Mouse (Mus musculus): ENCODE results near the gene Rad51b. TPM values are rescaled to one million over a fixed set of nuclear protein-coding genes. Genes with fewer than 3 reads are reported as not detected.

Rad51b gene
- polyA plus RNA-seq, 1 experiment from 2014 or later, result 10.0 TPM

DNA sequence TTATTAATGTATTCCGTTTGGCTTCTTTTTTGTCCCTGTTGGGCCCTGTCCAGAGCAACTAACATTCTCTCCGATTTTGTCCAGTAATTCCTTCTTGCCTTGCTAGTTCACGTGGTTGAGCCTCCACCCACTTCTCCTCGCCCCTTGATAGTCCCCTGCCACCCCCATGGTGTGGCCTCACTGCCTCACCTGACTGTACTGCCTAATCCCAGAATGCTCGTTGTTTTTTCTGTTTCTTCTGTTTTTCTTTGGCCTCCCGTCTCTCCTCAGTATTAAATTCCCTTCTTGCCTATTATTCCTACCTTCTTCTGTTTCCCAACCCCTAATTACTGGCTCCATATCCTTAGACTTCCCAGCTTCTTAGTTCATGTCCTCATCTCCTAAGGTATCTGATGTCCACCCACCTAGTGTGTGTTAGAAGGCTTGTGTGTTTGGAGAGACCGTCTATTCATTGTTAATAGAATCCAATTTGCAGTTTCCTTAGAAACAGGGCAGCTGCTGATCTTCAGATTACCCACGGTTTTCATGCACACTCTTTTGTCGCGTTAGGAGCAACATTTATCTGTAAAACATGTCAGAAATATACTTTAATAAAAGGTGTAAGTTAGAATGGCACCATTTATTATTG lies 233.3 kb downstream of the Rad51b start:
- ATAC-seq (replicated peaks; ENCODE audit: low FRiP score, low TSS enrichment, low read depth), result no peak
- no peaks in the 10 kb centered on the region for H3K36me3 ChIP-seq (ENCODE audit: control insufficient read depth, insufficient read depth, low read length)
- no peak for DNase-seq (ENCODE audit: low spot score)
- no peak overlapping the region; the same call in 1 of the 2 replicates for H3K27ac ChIP-seq (ENCODE audit: low read depth)
- 72% methylated on average over 10 of the region's 10 CpGs for WGBS
- no peak overlapping the region for H3K4me3 ChIP-seq (ENCODE audit: low read depth, low read length)
- peaks cover 26% of the 10 kb centered on the region for H3K4me1 ChIP-seq (replicated peaks; ENCODE audit: control insufficient read depth, insufficient read depth, low read length)
- H3K27me3 ChIP-seq (replicated peaks; ENCODE audit: control insufficient read depth, insufficient read depth, low read length), result no peaks in the 10 kb centered on the region
- H3K4me2 ChIP-seq (ENCODE audit: low read length), result no peak overlapping the region
- H3K9ac ChIP-seq (ENCODE audit: low read length), result no peak overlapping the region
- H3K9me3 ChIP-seq (ENCODE audit: control insufficient read depth, low read length), result no peaks in the 10 kb centered on the region

DNA sequence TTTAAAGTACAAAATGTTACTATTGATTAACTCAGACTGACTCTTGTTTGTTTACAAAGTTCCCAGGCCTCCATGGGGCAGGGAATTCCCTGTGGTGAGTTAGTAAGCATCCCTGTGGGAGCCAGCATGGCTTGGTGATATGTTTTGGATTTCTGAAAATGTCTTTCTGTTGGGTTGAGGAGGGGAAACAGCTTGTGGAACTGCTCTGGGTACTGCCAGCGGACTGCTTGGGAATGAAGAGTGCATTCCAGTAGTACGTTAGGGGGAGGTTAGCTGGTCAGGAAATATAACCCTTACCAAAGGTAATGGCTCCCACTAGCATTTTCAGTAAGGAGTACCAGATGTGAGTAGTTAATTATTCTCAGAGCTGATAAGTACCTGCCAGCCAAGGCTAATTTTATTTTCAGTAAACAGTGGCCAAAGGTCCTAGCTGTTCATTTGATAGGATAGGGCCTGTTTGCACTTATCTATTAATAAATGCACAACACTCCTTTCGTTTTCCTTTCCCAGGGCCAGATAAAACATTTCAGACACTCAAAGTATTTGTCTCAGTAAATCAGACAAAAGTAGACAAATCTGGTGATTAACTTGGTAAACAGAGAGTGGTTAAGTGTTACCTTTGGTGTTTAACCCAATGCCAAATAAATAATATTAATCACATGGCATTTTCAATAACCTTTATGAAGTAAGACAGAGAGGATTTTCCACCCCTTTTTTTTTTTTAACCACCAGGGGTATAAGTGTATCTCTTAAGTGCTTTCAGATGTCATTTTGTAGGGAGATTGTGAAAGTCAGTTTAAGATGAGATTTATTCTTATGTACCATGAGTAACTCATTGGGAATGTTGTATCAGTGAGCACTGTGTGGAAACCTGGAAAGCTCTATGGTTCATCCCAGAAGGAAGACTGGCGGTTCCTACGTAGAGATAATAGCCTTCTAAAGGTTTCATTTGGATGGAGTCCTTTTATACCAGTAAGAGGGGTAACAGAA lies 235.0 kb downstream of the Rad51b start:
- Histone ChIP-seq H3K9me3 (ENCODE audit: control insufficient read depth, low read length) (no peaks in the 10 kb centered on the region), H3K4me3 (ENCODE audit: low read depth, low read length) (no peak overlapping the region), H3K27ac (ENCODE audit: low read depth) (peak overlapping the region; percentile 65; the same call in 1 of the 2 replicates), H3K9ac (ENCODE audit: low read length) (no peak overlapping the region), H3K4me1 (replicated peaks; ENCODE audit: control insufficient read depth, insufficient read depth, low read length) (peaks cover 33% of the 10 kb centered on the region), H3K27me3 (replicated peaks; ENCODE audit: control insufficient read depth, insufficient read depth, low read length) (no peaks in the 10 kb centered on the region), H3K4me2 (ENCODE audit: low read length) (no peak overlapping the region), H3K36me3 (ENCODE audit: control insufficient read depth, insufficient read depth, low read length) (no peaks in the 10 kb centered on the region)
- DNase-seq (ENCODE audit: low spot score) (no peak), ATAC-seq (replicated peaks; ENCODE audit: low FRiP score, low TSS enrichment, low read depth) (no peak)
- 47% methylated on average over 5 of the region's 5 CpGs for WGBS

- H3K9ac ChIP-seq (ENCODE audit: low read length), result no peak overlapping the region
- peak overlapping the region; percentile 64; the same call in 1 of the 2 replicates for H3K27ac ChIP-seq (ENCODE audit: low read depth)
- H3K4me1 ChIP-seq (replicated peaks; ENCODE audit: control insufficient read depth, insufficient read depth, low read length), result peaks cover 33% of the 10 kb centered on the region
- H3K36me3 ChIP-seq (ENCODE audit: control insufficient read depth, insufficient read depth, low read length), result no peaks in the 10 kb centered on the region
- no peak overlapping the region for H3K4me3 ChIP-seq (ENCODE audit: low read depth, low read length)
- H3K27me3 ChIP-seq (replicated peaks; ENCODE audit: control insufficient read depth, insufficient read depth, low read length), result no peaks in the 10 kb centered on the region
- H3K9me3 ChIP-seq (ENCODE audit: control insufficient read depth, low read length), result no peaks in the 10 kb centered on the region
- ATAC-seq (replicated peaks; ENCODE audit: low FRiP score, low TSS enrichment, low read depth), result no peak
- no peak for DNase-seq (ENCODE audit: low spot score)
- 38% methylated on average over 1 of the region's 1 CpGs for WGBS
- H3K4me2 ChIP-seq (ENCODE audit: low read length), result no peak overlapping the region
These were observed 237.7 kb downstream of the Rad51b start for GRCm38 (mm10) chr12:79534778-79535177.

GRCm38 (mm10) chr12:79535532-79536437 lies 238.7 kb downstream of the Rad51b start:
- ATAC-seq (replicated peaks; ENCODE audit: low FRiP score, low TSS enrichment, low read depth) (peak; percentile 76), DNase-seq (ENCODE audit: low spot score) (peak; percentile 49)
- H3K9ac ChIP-seq (ENCODE audit: low read length), result no peak overlapping the region
- H3K27ac ChIP-seq (ENCODE audit: low read depth), result peak overlapping the region; percentile 64
- no peaks in the 10 kb centered on the region for H3K9me3 ChIP-seq (ENCODE audit: control insufficient read depth, low read length)
- H3K4me3 ChIP-seq (ENCODE audit: low read depth, low read length), result no peak overlapping the region
- H3K36me3 ChIP-seq (ENCODE audit: control insufficient read depth, insufficient read depth, low read length), result no peaks in the 10 kb centered on the region
- 24% methylated on average over 9 of the region's 9 CpGs for WGBS
- no peaks in the 10 kb centered on the region for H3K27me3 ChIP-seq (replicated peaks; ENCODE audit: control insufficient read depth, insufficient read depth, low read length)
- no peak overlapping the region for H3K4me2 ChIP-seq (ENCODE audit: low read length)
- peaks cover 38% of the 10 kb centered on the region for H3K4me1 ChIP-seq (replicated peaks; ENCODE audit: control insufficient read depth, insufficient read depth, low read length)

DNA sequence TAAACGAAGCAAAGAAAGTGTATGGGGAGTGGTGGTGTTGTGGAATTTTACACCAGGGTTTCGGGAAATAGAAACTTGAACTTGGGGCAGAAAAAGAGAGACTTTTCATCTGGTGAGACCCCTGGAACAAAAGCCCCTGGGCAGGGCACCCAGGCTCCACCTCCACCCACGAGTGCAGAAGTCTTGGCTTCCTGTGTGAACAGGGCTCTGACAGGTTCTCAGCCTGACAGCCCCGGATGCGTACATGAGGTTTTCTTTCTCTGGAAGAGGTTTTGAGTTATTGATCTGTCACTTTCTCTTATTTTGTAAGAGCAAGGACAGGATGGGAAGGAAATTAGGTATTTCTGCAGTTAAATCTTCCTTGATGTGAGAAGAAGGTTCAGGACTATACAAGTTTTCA lies 243.1 kb downstream of the Rad51b start:
- Histone ChIP-seq H3K4me1 (replicated peaks; ENCODE audit: control insufficient read depth, insufficient read depth, low read length) (peaks cover 19% of the 10 kb centered on the region), H3K4me3 (ENCODE audit: low read depth, low read length) (no peak overlapping the region), H3K4me2 (ENCODE audit: low read length) (no peak overlapping the region), H3K9me3 (ENCODE audit: control insufficient read depth, low read length) (no peaks in the 10 kb centered on the region), H3K27ac (ENCODE audit: low read depth) (no peak overlapping the region), H3K9ac (ENCODE audit: low read length) (no peak overlapping the region), H3K36me3 (ENCODE audit: control insufficient read depth, insufficient read depth, low read length) (no peaks in the 10 kb centered on the region), H3K27me3 (replicated peaks; ENCODE audit: control insufficient read depth, insufficient read depth, low read length) (no peaks in the 10 kb centered on the region)
- no peak for ATAC-seq (replicated peaks; ENCODE audit: low FRiP score, low TSS enrichment, low read depth)
- peak; percentile 41 for DNase-seq (ENCODE audit: low spot score)
- 36% methylated on average over 5 of the region's 5 CpGs for WGBS

DNA sequence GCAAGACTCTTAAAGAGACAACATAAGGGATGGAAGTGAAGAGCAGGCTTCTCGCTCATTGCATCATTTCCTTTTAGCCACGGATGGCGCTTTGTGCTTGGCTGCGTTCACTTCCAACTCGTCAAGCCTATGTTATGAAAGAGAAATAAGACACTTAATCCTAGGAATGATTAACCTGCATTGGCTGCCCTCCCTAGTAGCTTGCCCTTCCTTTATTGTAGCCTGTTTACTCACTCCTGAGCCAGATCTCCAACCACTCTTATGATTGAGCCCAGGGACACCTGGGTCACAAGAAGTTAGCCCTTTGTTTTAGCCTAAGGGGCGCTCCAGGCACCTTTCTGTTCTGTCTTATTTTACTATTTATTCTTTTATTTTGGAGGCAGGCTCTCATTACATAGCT lies 244.5 kb downstream of the Rad51b start:
- H3K4me1 ChIP-seq (replicated peaks; ENCODE audit: control insufficient read depth, insufficient read depth, low read length), result peaks cover 9% of the 10 kb centered on the region; the same call in 1 of the 2 replicates
- H3K4me3 ChIP-seq (ENCODE audit: low read depth, low read length), result no peak overlapping the region
- DNase-seq (ENCODE audit: low spot score), result peak; percentile 54
- H3K27me3 ChIP-seq (replicated peaks; ENCODE audit: control insufficient read depth, insufficient read depth, low read length), result no peaks in the 10 kb centered on the region
- H3K27ac ChIP-seq (ENCODE audit: low read depth), result 0 out of 2 replicates have a peak overlapping the region, but pooled peaks have one; percentile 38
- H3K36me3 ChIP-seq (ENCODE audit: control insufficient read depth, insufficient read depth, low read length), result no peaks in the 10 kb centered on the region
- no peak; the same call in 1 of the 2 replicates for ATAC-seq (replicated peaks; ENCODE audit: low FRiP score, low TSS enrichment, low read depth)
- 72% methylated on average over 6 of the region's 6 CpGs for WGBS
- H3K9me3 ChIP-seq (ENCODE audit: control insufficient read depth, low read length), result no peaks in the 10 kb centered on the region
- no peak overlapping the region for H3K9ac ChIP-seq (ENCODE audit: low read length)
- no peak overlapping the region for H3K4me2 ChIP-seq (ENCODE audit: low read length)

DNA sequence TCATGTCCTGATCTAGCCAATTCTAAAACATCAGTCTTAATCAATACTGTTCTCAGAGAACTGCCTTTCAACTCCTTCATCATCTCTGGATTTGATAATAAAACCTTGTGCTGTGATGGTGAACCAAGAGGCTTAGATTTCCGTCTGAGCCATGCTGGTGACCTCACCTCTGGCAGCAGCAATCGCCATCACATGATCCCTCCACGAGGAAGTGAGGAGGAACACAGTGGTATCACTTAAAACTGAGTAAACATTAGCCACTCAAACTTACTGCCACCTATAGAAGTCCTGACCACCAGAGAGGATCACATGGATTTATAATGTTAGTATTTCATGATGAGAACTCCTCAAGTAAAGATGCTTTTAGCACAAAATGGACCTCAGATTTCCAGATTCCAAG lies 248.0 kb downstream of the Rad51b start:
- Histone ChIP-seq H3K27me3 (replicated peaks; ENCODE audit: control insufficient read depth, insufficient read depth, low read length) (no peaks in the 10 kb centered on the region), H3K9me3 (ENCODE audit: control insufficient read depth, low read length) (no peaks in the 10 kb centered on the region), H3K4me3 (ENCODE audit: low read depth, low read length) (no peak overlapping the region), H3K4me2 (ENCODE audit: low read length) (no peak overlapping the region), H3K9ac (ENCODE audit: low read length) (no peak overlapping the region), H3K27ac (ENCODE audit: low read depth) (no peak overlapping the region), H3K4me1 (replicated peaks; ENCODE audit: control insufficient read depth, insufficient read depth, low read length) (peaks cover 14% of the 10 kb centered on the region; the same call in 1 of the 2 replicates), H3K36me3 (ENCODE audit: control insufficient read depth, insufficient read depth, low read length) (no peaks in the 10 kb centered on the region)
- DNase-seq (ENCODE audit: low spot score) (peak; percentile 39), ATAC-seq (replicated peaks; ENCODE audit: low FRiP score, low TSS enrichment, low read depth) (no peak)
- 40% methylated on average over 3 of the region's 3 CpGs for WGBS

GRCm38 (mm10) chr12:79547556-79547955 lies 250.5 kb downstream of the Rad51b start:
- no peak overlapping the region for H3K4me2 ChIP-seq (ENCODE audit: low read length)
- H3K27ac ChIP-seq (ENCODE audit: low read depth), result no peak overlapping the region
- peaks cover 8% of the 10 kb centered on the region; the same call in 1 of the 2 replicates for H3K4me1 ChIP-seq (replicated peaks; ENCODE audit: control insufficient read depth, insufficient read depth, low read length)
- H3K9me3 ChIP-seq (ENCODE audit: control insufficient read depth, low read length), result no peaks in the 10 kb centered on the region
- H3K9ac ChIP-seq (ENCODE audit: low read length), result no peak overlapping the region
- H3K27me3 ChIP-seq (replicated peaks; ENCODE audit: control insufficient read depth, insufficient read depth, low read length), result no peaks in the 10 kb centered on the region
- no peaks in the 10 kb centered on the region for H3K36me3 ChIP-seq (ENCODE audit: control insufficient read depth, insufficient read depth, low read length)
- ATAC-seq (replicated peaks; ENCODE audit: low FRiP score, low TSS enrichment, low read depth) (no peak), DNase-seq (ENCODE audit: low spot score) (peak; percentile 45)
- H3K4me3 ChIP-seq (ENCODE audit: low read depth, low read length), result no peak overlapping the region
- 32% methylated on average over 6 of the region's 6 CpGs for WGBS
